Mouse (Mus musculus): ENCODE measurements around the gene Samd4b. TPM values are rescaled to one million over a fixed set of nuclear protein-coding genes. Genes with fewer than 3 reads are reported as not detected.
"Not testable (repeated sequence)": the region's sequence is repeated elsewhere in the genome, so short reads cannot be mapped to it uniquely, and the experiment has no call there.

The Samd4b gene
- total and polyA plus RNA-seq, 2 experiments from 2014 or later = 19.2 to 56.0 TPM

DNA sequence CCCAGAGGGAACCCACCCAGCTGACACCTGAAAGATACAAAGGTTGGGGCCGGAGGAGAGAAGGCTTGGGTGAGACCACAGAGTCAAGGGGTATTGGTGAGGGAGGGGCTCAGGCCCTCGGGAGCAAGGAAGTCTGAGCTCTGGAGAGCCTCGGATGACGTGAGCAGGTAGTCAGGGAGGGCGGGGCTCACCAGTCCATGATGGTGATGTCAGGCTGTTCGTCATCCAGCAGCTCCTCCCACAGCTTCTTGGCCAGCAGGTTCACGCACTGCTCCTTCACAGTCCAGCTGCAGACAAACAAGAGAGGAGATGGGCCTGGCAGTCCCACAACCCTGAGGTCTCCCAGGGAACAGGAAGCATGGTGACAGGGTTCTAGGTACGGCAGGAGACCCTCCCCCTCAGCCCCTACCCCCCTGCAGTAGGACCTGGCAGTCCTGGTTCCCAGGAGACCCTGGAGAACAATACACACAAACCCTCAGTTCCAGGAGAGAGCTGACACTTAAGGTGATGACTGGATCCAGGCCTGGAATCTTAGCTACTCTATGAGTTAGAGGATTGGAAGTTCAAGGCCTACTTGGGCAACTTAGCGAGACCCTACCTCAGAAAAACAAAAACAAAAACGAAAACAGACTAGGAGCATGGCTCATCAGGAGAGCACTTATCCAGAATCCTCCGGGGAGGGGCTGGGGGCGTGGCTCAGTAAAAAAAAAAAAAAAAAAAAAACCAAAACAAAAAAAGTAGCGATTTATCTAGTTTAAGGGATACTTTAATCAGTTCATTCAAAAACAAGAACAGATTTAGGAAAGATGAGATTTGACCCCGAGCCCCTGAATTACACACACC is 52.7 kb downstream of the Samd4b start:
- no peaks in the 10 kb centered on the region for H3K36me3 ChIP-seq (ENCODE audit: insufficient read depth, low read length)
- H3K4me3 ChIP-seq (ENCODE audit: low read depth, low read length) = no peak overlapping the region
- 31% methylated on average over 13 of the region's 14 CpGs for WGBS
- no peaks in the 10 kb centered on the region for H3K9me3 ChIP-seq (ENCODE audit: low read length)
- H3K9ac ChIP-seq (replicated peaks; ENCODE audit: low read length, poor library complexity, severe bottlenecking) = no peak overlapping the region
- H3K27ac ChIP-seq (ENCODE audit: low read depth, low read length) = no peak overlapping the region
- 0 out of 2 replicates have a peak, but pooled peaks cover 2% of the 10 kb centered on the region for H3K4me1 ChIP-seq (ENCODE audit: insufficient read depth, low read length)
- ATAC-seq (ENCODE audit: low FRiP score) (no peak), DNase-seq (ENCODE audit: low spot score) (peak; percentile 28)
- TF ChIP-seq CTCF (IDR thresholded peaks at IDR 0.05) = no peak
- peaks cover 38% of the 10 kb centered on the region for H3K27me3 ChIP-seq (ENCODE audit: insufficient read depth, low read length)
- H3K4me2 ChIP-seq (ENCODE audit: low read depth, low read length, poor library complexity, severe bottlenecking) = no peak overlapping the region

DNA sequence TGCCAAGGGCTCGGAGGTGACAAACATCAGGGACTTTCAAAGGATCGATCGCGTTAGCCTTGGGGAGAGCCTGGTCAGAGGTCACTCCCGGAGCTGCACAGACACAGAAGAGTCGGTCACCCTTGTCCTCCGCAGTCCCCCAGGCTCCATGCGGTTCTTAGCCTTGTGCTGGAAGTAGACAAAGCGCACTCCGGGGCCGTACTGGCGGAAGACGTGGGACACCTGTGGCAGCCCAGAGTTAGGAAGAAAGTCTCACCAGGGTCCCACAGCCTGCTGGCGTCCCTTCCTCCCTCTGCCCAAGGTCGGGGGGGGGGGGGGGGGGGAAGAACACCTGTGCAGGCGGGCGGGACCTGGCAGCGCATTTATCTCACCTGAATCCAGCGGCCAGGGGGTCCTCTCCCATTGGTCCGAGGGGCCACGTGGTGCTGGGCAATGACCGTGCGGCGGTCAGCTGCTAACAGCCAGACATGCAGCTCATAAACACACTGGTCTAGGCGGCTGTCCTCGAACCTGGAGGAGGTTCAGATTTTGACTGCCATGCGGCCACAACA is 53.8 kb downstream of the Samd4b start:
- Histone ChIP-seq H3K4me3 (ENCODE audit: low read depth, low read length) (peak overlapping the region; percentile 25), H3K4me2 (ENCODE audit: low read depth, low read length, poor library complexity, severe bottlenecking) (peak overlapping the region; percentile 50), H3K9ac (replicated peaks; ENCODE audit: low read length, poor library complexity, severe bottlenecking) (no peak overlapping the region; the same call in 1 of the 2 replicates), H3K27ac (ENCODE audit: low read depth, low read length) (no peak overlapping the region), H3K27me3 (ENCODE audit: insufficient read depth, low read length) (peaks cover 38% of the 10 kb centered on the region), H3K9me3 (ENCODE audit: low read length) (no peaks in the 10 kb centered on the region), H3K4me1 (ENCODE audit: insufficient read depth, low read length) (0 out of 2 replicates have a peak, but pooled peaks cover 2% of the 10 kb centered on the region), H3K36me3 (ENCODE audit: insufficient read depth, low read length) (no peaks in the 10 kb centered on the region)
- TF ChIP-seq CTCF (IDR thresholded peaks at IDR 0.05) = no peak
- DNase-seq (ENCODE audit: low spot score) (no peak), ATAC-seq (ENCODE audit: low FRiP score) (peak; percentile 42; the same call in 1 of the 2 replicates)
- 5% methylated on average over 23 of the region's 27 CpGs for WGBS

DNA sequence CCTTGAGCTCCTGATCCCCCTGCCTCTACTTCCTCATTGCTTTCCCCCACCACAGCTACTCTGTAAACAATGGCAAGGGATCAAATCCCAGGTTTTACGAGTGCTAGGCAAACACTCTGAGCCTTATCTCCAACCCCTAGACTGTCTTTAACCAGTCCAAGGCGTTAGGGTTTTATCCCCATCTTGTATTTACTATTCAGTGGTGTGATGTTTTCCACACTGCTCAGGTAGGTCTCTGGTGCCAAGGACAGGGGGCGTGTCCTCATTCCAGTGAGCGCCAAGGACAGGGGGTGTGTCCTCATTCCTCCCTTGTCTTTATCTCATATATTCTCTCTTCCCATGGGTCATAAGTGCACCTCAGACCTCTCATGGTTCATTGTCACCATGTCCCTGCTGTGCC is 57.4 kb downstream of the Samd4b start, which contains the start of gene Sycn:
Gene Sycn (plus strand): TSS at position 360 of the 400 bp plus-strand sequence.
- 80% methylated on average over 4 of the region's 4 CpGs for WGBS
- no peaks in the 10 kb centered on the region for H3K36me3 ChIP-seq (ENCODE audit: insufficient read depth, low read length)
- ATAC-seq (ENCODE audit: low FRiP score) (no peak), DNase-seq (ENCODE audit: low spot score) (no peak)
- no peak for TF ChIP-seq CTCF (IDR thresholded peaks at IDR 0.05)
- H3K27ac ChIP-seq (ENCODE audit: low read depth, low read length) = no peak within 1 kb of the TSS
- H3K9me3 ChIP-seq (ENCODE audit: low read length) = no peaks in the 10 kb centered on the region
- no peak within 1 kb of the TSS for H3K4me2 ChIP-seq (ENCODE audit: low read depth, low read length, poor library complexity, severe bottlenecking)
- H3K9ac ChIP-seq (replicated peaks; ENCODE audit: low read length, poor library complexity, severe bottlenecking) = no peak within 1 kb of the TSS
- no peak within 1 kb of the TSS for H3K4me3 ChIP-seq (ENCODE audit: low read depth, low read length)
- no peaks in the 10 kb centered on the region for H3K4me1 ChIP-seq (ENCODE audit: insufficient read depth, low read length)
- peaks cover 15% of the 10 kb centered on the region; the same call in 1 of the 2 replicates for H3K27me3 ChIP-seq (ENCODE audit: insufficient read depth, low read length)

DNA sequence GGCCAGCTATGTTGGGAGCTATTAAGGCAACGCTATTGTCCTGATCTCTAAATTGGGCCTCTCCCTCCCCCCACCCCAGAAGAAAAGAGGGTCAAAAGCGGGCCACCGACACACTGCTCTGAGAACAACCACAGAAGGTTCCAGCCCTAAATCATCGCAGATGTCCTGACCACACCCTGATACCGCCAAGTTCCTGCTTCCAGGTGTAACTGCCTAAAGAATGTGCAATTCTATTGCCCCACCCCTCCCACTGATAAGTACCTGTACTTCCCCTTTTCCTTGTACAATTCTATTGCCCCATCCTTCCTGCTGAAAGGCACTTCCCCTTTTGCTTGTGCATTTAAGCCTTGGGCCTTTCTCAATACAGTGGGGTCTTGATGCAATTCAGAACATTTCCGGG is 59.1 kb downstream of the Samd4b start:
- not testable (repeated sequence) for ATAC-seq (ENCODE audit: low FRiP score); H3K36me3 ChIP-seq (ENCODE audit: insufficient read depth, low read length); H3K9me3 ChIP-seq (ENCODE audit: low read length); H3K4me3 ChIP-seq (ENCODE audit: low read depth, low read length); H3K9ac ChIP-seq (replicated peaks; ENCODE audit: low read length, poor library complexity, severe bottlenecking); H3K4me1 ChIP-seq (ENCODE audit: insufficient read depth, low read length); H3K27ac ChIP-seq (ENCODE audit: low read depth, low read length); DNase-seq (ENCODE audit: low spot score); H3K27me3 ChIP-seq (ENCODE audit: insufficient read depth, low read length); H3K4me2 ChIP-seq (ENCODE audit: low read depth, low read length, poor library complexity, severe bottlenecking)
- 95% methylated on average over 6 of the region's 6 CpGs for WGBS

DNA sequence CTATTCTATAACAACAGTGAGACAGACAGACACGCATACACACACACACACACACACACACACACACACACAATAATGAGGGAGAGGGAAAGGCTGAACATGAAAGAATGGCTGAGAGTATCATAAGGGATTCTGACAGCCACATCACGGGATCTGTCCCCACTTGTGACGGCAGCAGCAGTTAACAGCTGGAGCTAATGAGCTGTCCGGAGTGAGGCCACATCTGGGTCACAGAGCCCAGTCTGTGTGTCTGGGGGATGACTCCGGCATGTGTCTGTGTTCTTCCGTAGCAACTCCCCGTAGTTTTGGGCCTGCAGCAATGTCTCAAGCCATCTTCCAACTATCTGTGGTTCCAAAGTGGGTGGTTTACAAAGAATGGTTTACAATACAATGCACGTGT is 65.9 kb downstream of the Samd4b start:
- no peak overlapping the region for H3K4me3 ChIP-seq (ENCODE audit: low read depth, low read length)
- no peaks in the 10 kb centered on the region for H3K9me3 ChIP-seq (ENCODE audit: low read length)
- TF ChIP-seq CTCF (IDR thresholded peaks at IDR 0.05) = no peak
- WGBS = 71% methylated on average over 8 of the region's 8 CpGs
- H3K4me1 ChIP-seq (ENCODE audit: insufficient read depth, low read length) = no peaks in the 10 kb centered on the region
- DNase-seq (ENCODE audit: low spot score) (no peak), ATAC-seq (ENCODE audit: low FRiP score) (no peak)
- H3K27ac ChIP-seq (ENCODE audit: low read depth, low read length) = no peak overlapping the region
- H3K27me3 ChIP-seq (ENCODE audit: insufficient read depth, low read length) = peaks cover 3% of the 10 kb centered on the region; the same call in 1 of the 2 replicates
- H3K4me2 ChIP-seq (ENCODE audit: low read depth, low read length, poor library complexity, severe bottlenecking) = no peak overlapping the region
- H3K9ac ChIP-seq (replicated peaks; ENCODE audit: low read length, poor library complexity, severe bottlenecking) = no peak overlapping the region
- H3K36me3 ChIP-seq (ENCODE audit: insufficient read depth, low read length) = no peaks in the 10 kb centered on the region

All from midbrain, postnatal 0 days (tissue).